Mouse (Mus musculus): ENCODE measurements at regions not wholly inside any gene's neighbourhood (a gene's known extent, or its start where the extent isn't known, plus 50 kb on each side); places are given as distances from the start of the nearest gene placed in this dataset.

- no peak for DNase-seq (ENCODE audit: extremely low spot score, low read depth, low spot score)
Measured at GRCm38 (mm10) chr7:113109481-113109880, 97.8 kb upstream of the Arntl start.

- DNase-seq (ENCODE audit: extremely low spot score, low read depth, low spot score), result no peak
Measured at GRCm38 (mm10) chr7:113110867-113111508, 96.3 kb upstream of the Arntl start.

- no peak for DNase-seq (ENCODE audit: extremely low spot score, low read depth, low spot score)
Measured at GRCm38 (mm10) chr7:113113266-113113893, 93.9 kb upstream of the Arntl start.

GRCm38 (mm10) chr7:113117599-113117998 lies 89.7 kb upstream of the Arntl start:
- DNase-seq (ENCODE audit: extremely low spot score, low read depth, low spot score), result no peak

GRCm38 (mm10) chr7:113121911-113122319 lies 85.3 kb upstream of the Arntl start:
- no peak for DNase-seq (ENCODE audit: extremely low spot score, low read depth, low spot score)

- DNase-seq (ENCODE audit: extremely low spot score, low read depth, low spot score), result no peak
Measured at GRCm38 (mm10) chr7:113126010-113126409, 81.3 kb upstream of the Arntl start.

- DNase-seq (ENCODE audit: extremely low spot score, low read depth, low spot score), result no peak
Measured at GRCm38 (mm10) chr7:113130552-113130951, 76.7 kb upstream of the Arntl start.

- DNase-seq (ENCODE audit: extremely low spot score, low read depth, low spot score), result peak; percentile 52
Measured at GRCm38 (mm10) chr7:113131945-113132538, 75.2 kb upstream of the Arntl start.

GRCm38 (mm10) chr7:113133891-113134290 lies 73.4 kb upstream of the Arntl start:
- DNase-seq (ENCODE audit: extremely low spot score, low read depth, low spot score), result no peak

- no peak for DNase-seq (ENCODE audit: extremely low spot score, low read depth, low spot score)
Measured at GRCm38 (mm10) chr7:113140011-113140438, 67.2 kb upstream of the Arntl start.

- no peak for DNase-seq (ENCODE audit: extremely low spot score, low read depth, low spot score)
Measured at GRCm38 (mm10) chr7:113141846-113142683, 65.2 kb upstream of the Arntl start.

- DNase-seq (ENCODE audit: extremely low spot score, low read depth, low spot score), result peak; percentile 58
Measured at GRCm38 (mm10) chr7:113143552-113143951, 63.7 kb upstream of the Arntl start.

- DNase-seq (ENCODE audit: extremely low spot score, low read depth, low spot score), result no peak
Measured at GRCm38 (mm10) chr7:113145046-113145445, 62.2 kb upstream of the Arntl start.

GRCm38 (mm10) chr7:113146108-113146507 lies 61.2 kb upstream of the Arntl start:
- DNase-seq (ENCODE audit: extremely low spot score, low read depth, low spot score), result no peak

- no peak for DNase-seq (ENCODE audit: extremely low spot score, low read depth, low spot score)
Measured at GRCm38 (mm10) chr7:113146526-113146925, 60.7 kb upstream of the Arntl start.

- DNase-seq (ENCODE audit: extremely low spot score, low read depth, low spot score), result peak; percentile 50
Measured at GRCm38 (mm10) chr7:113147391-113148332, 59.6 kb upstream of the Arntl start.

- DNase-seq (ENCODE audit: extremely low spot score, low read depth, low spot score), result no peak
Measured at GRCm38 (mm10) chr7:113148700-113149099, 58.6 kb upstream of the Arntl start.

GRCm38 (mm10) chr7:113149966-113150470 lies 57.2 kb upstream of the Arntl start:
- no peak for DNase-seq (ENCODE audit: extremely low spot score, low read depth, low spot score)

- no peak for DNase-seq (ENCODE audit: extremely low spot score, low read depth, low spot score)
Measured at GRCm38 (mm10) chr7:113150789-113151188, 56.5 kb upstream of the Arntl start.

GRCm38 (mm10) chr7:113151499-113151898 lies 55.8 kb upstream of the Arntl start:
- DNase-seq (ENCODE audit: extremely low spot score, low read depth, low spot score), result no peak
